In the genomic region with DNA sequence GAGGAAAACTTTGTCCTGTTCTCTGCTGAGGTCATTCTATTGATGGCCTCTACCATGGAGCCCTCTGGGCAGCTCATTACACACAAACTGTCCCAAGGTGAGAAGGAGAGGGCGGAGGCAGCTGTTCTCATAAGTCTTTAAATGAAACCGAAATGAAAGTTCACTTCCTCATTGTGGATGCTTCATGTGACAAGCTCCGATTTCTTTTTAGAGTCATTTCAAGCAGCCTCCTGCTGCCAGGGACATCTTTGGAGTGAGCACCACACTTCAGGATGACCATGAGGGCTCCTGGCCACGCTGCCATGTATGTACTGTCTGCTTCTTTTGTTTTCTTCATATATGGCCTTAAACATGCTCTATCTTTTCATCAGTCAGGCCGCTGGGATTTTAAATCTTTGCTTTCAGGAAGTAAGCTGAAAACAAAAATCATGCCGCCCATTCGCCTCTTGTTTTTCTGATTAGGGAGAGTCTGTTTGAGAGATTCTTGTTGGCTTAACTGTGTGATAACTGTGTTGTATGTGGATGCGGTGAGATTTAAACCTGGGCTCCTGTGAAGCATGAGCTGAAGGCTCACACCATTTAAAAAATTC, we compare ENCODE assay signal across 8 mouse cellular contexts. TPM values are rescaled to one million over a fixed set of nuclear protein-coding genes. Genes with fewer than 3 reads are reported as not detected.
A peak's percentile ranks its signal among the peaks of the same experiment; 100 is the strongest.
DNase-seq lines count a peak whose midpoint lies in the region; ATAC-seq and TF ChIP-seq lines count a peak whose summit lies in the region.

A gene (plus strand): TSS at position 165 of the 590 bp plus-strand sequence.

- no peak within 1 kb of the TSS for H3K4me2 ChIP-seq in kidney, embryonic 16.5 days (replicated peaks; ENCODE audit: low read depth, low read length)
- H3K4me2 ChIP-seq in limb, embryonic 14.5 days (replicated peaks; ENCODE audit: low read depth, low read length, severe bottlenecking) = no peak within 1 kb of the TSS
- no peak within 1 kb of the TSS for H3K4me2 ChIP-seq in neural tube, embryonic 15.5 days

- no peak within 1 kb of the TSS for H3K9ac ChIP-seq in kidney, embryonic 16.5 days (replicated peaks; ENCODE audit: low read length)
- H3K9ac ChIP-seq in limb, embryonic 14.5 days (ENCODE audit: low read depth, low read length, severe bottlenecking) = no peak within 1 kb of the TSS
- no peak within 1 kb of the TSS for H3K9ac ChIP-seq in neural tube, embryonic 15.5 days (replicated peaks)

- ATAC-seq in kidney, embryonic 16.5 days (ENCODE audit: low FRiP score, low TSS enrichment) = no peak
- peak; percentile 42 for ATAC-seq in activated CD4-positive, CD25-positive, alpha-beta regulatory T cell, adult 4 months
- no peak for ATAC-seq in erythroid progenitor cell, adult 5-6 weeks (replicated peaks; ENCODE audit: low FRiP score, poor library complexity, severe bottlenecking)
- ATAC-seq in limb, embryonic 14.5 days (ENCODE audit: low FRiP score, low read depth) = no peak
- no peak for ATAC-seq in neural tube, embryonic 15.5 days (ENCODE audit: low FRiP score)

- no peaks in the 10 kb centered on the region for H3K36me3 ChIP-seq in kidney, embryonic 16.5 days (ENCODE audit: insufficient read depth, low read length)
- H3K36me3 ChIP-seq in limb, embryonic 14.5 days (ENCODE audit: control insufficient read depth, insufficient read depth, low read length) = no peaks in the 10 kb centered on the region
- H3K36me3 ChIP-seq in neural tube, embryonic 15.5 days = no peaks in the 10 kb centered on the region

- H3K9me3 ChIP-seq in kidney, embryonic 16.5 days (ENCODE audit: low read length) = no peaks in the 10 kb centered on the region
- H3K9me3 ChIP-seq in limb, embryonic 14.5 days (ENCODE audit: control insufficient read depth, low read length) = no peaks in the 10 kb centered on the region
- no peaks in the 10 kb centered on the region for H3K9me3 ChIP-seq in neural tube, embryonic 15.5 days (replicated peaks)

- TF ChIP-seq POLR2A in limb, embryonic 14.5 days (IDR thresholded peaks at IDR 0.05; ENCODE audit: borderline replicate concordance, extremely low read depth, insufficient read depth, insufficient read length) = no peak

- 82% methylated on average over 8 of the region's 8 CpGs for WGBS in kidney, embryonic 16.5 days
- 83% methylated on average over 8 of the region's 8 CpGs for WGBS in limb, embryonic 14.5 days
- 91% methylated on average over 8 of the region's 8 CpGs for WGBS in neural tube, embryonic 15.5 days

- H3K4me1 ChIP-seq in kidney, embryonic 16.5 days (ENCODE audit: insufficient read depth, low read length) = no peaks in the 10 kb centered on the region
- H3K4me1 ChIP-seq in limb, embryonic 14.5 days (ENCODE audit: control insufficient read depth, insufficient read depth, low read length) = no peaks in the 10 kb centered on the region
- no peaks in the 10 kb centered on the region for H3K4me1 ChIP-seq in neural tube, embryonic 15.5 days

- H3K27ac ChIP-seq in kidney, embryonic 16.5 days (ENCODE audit: low read length) = no peak within 1 kb of the TSS
- no peak within 1 kb of the TSS for H3K27ac ChIP-seq in limb, embryonic 14.5 days (replicated peaks; ENCODE audit: low read depth, low read length)
- H3K27ac ChIP-seq in neural tube, embryonic 15.5 days (replicated peaks) = no peak within 1 kb of the TSS

- no peak within 1 kb of the TSS for H3K4me3 ChIP-seq in kidney, embryonic 16.5 days (ENCODE audit: low read length)
- no peak within 1 kb of the TSS for H3K4me3 ChIP-seq in limb, embryonic 14.5 days (replicated peaks; ENCODE audit: low read length)
- H3K4me3 ChIP-seq in neural tube, embryonic 15.5 days (replicated peaks) = no peak within 1 kb of the TSS

- no peak for DNase-seq in kidney, adult 11 months
- DNase-seq in limb, embryonic 14.5 days (ENCODE audit: low spot score) = no peak
- DNase-seq in MN1 (ENCODE audit: low spot score) = no peak
- no peak for DNase-seq in urinary bladder, postnatal 25 days (ENCODE audit: low spot score)

- H3K27me3 ChIP-seq in kidney, embryonic 16.5 days (ENCODE audit: insufficient read depth, low read length) = no peaks in the 10 kb centered on the region
- no peaks in the 10 kb centered on the region for H3K27me3 ChIP-seq in limb, embryonic 14.5 days (ENCODE audit: control insufficient read depth, insufficient read depth, low read length)
- H3K27me3 ChIP-seq in neural tube, embryonic 15.5 days (replicated peaks) = no peaks in the 10 kb centered on the region

RNA-seq across cellular contexts. Expression of the gene that starts here (rescaled TPM):
- polyA plus RNA-seq in kidney, embryonic 16.5 days (2015; fragmentation: Nextera tagmentation; extraction: Ambion mirVana) = 12.1 and 12.4 TPM in 2 replicates
- polyA plus RNA-seq in activated CD4-positive, CD25-positive, alpha-beta regulatory T cell, adult 4 months (2017; shearing (Covaris generic)) = 100 to 1,000 TPM; 365 to 472 TPM
- 97.3 and 108 TPM in 2 replicates for total RNA-seq in erythroid progenitor cell, adult 5-6 weeks (2015; ENCODE audit: low replicate concordance)
- total RNA-seq in erythroid progenitor cell, adult 5-6 weeks (2017; ENCODE audit: low replicate concordance) = 104 and 120 TPM in 2 replicates
- 10.9 and 14.2 TPM in 2 replicates for polyA plus RNA-seq in limb, embryonic 14.5 days (2012; rRNA removed)
- 23.6 and 24.3 TPM in 2 replicates for polyA plus RNA-seq in limb, embryonic 14.5 days (2014; fragmentation: Nextera tagmentation; extraction: Ambion mirVana)
- polyA plus RNA-seq in neural tube, embryonic 15.5 days (2015; fragmentation: Nextera tagmentation; extraction: Ambion mirVana) = 22.4 and 25.4 TPM in 2 replicates

Comparison
In these comparisons a context has a peak if more than half of its experiments do, and no peak if none do; other contexts are left out.
1. RNA of the gene that starts here (polyA plus RNA-seq): 365 to 472 TPM in activated CD4-positive, CD25-positive, alpha-beta regulatory T cell, adult 4 months; 10.9 to 24.3 TPM in limb, embryonic 14.5 days, 22.4 to 25.4 TPM in neural tube, embryonic 15.5 days and 12.1 to 12.4 TPM in kidney, embryonic 16.5 days; every median in the first group is over 10 times any median in the second.